Mouse (Mus musculus): ENCODE results near the gene Mdm4. TPM values are rescaled to one million over a fixed set of nuclear protein-coding genes. Genes with fewer than 3 reads are reported as not detected.
"Not testable (repeated sequence)": the region's sequence is repeated elsewhere in the genome, so short reads cannot be mapped to it uniquely, and the experiment has no call there.

Mdm4 gene
- total RNA-seq, 2 experiments from 2014 or later, result 25.3 to 29.9 TPM

GRCm38 (mm10) chr1:133024426-133024825, 5.9 kb downstream of the Mdm4 start:
- DNase-seq, result no peak
- intact Hi-C loops (cut with DNase I), result no loop called here

DNA sequence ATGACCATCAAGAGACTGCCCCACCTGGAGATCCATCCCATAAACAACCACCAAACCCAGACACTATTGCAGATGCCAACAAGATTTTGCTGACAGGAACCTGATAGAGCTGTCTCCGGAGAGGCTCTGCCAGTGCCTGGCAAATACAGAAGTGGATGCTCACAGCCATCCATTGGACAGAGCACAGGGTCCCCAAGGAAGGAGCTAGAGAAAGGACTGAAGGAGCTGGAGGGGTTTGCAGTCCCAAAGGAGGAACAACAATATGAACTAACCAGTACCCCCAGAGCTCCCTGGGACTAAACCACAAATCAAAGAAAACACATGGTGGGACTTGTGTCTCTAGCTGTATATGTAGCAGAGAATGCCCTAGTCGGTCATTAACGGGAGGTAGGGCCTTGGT, 6.6 kb downstream of the Mdm4 start:
- DNase-seq; intact Hi-C loops (cut with DNase I): not testable (repeated sequence)

DNA sequence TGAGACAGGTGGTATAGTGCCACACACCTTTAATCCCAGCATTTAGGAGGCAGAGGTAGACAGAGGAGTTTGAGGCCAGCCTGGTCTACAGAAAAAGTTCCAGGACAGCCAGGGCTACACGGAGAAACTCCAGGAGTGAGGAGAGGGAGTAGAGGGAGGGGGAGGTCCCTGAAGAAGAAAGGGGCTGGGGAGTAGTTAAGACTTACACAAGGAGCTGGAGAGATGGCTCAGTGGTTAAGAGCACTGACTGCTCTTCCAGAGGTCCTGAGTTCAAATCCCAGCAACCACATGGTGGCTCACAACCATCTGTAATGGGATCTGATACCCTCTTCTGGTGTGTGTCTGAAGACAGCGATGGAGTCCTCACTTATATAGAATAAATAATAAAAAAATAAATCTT, 8.4 kb downstream of the Mdm4 start:
- intact Hi-C loops (cut with DNase I); DNase-seq: not testable (repeated sequence)

DNA sequence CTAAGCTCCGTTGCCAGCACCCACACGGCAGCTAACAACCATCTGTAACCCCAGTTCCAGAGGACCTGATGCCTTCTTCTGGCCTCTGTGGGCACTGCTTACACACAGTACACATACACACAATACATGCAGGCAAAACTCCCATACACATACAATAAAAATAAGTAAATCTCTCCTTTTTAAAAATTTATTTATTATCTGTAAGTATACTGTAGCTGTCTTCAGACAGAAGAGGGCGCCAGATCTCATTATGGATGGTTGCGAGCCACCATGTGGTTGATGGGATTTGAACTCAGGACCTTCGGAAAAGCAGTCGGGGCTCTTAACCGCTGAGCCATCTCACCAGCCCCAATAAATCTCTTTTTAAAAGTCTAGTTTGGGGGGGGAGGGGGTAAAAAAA, 9.0 kb downstream of the Mdm4 start:
- intact Hi-C loops (cut with DNase I), result no loop called here
- DNase-seq, result no peak

- no peak for DNase-seq
- intact Hi-C loops (cut with DNase I), result no loop called here
Measured at GRCm38 (mm10) chr1:133020137-133020894, 10.0 kb downstream of the Mdm4 start.

DNA sequence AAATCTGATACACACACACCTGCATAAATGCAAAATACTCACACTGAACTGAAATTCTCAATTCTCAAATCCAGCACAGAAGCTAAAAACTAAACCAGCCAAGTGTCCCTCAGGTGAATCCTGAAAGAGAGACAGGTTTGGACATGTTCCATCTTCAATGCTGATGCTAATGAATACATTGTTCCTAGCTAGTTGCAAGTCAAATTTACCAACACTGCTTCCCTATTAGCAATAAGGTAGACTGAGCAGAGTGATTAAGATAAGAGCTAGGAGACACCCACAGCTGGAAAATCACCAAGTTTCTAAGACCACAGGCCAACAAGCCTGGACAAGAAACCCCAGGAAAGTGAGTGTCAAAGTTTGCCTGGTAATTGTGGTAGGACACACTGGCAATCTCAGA, 11.0 kb downstream of the Mdm4 start:
- intact Hi-C loops (cut with DNase I), result no loop called here
- no peak for DNase-seq

DNA sequence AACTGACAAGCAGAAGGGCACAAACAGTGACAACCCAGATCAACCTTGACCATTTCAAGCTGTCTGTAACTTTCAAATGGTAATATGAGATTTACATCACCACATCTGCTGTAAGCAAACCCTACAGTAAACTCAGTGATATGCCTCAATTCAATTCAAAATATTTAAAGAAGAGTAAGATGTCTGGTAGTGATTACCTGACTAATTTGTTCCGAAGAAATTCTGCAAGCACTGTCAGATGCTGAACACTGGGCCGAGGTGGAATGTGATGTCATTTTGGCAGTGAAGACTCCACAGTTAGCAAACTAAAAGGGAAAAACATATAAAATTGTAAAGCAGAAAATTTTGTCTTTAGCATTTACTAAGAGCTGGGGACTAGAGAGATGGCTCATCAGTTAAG, 11.8 kb downstream of the Mdm4 start:
- intact Hi-C loops (cut with DNase I), result no loop called here
- DNase-seq, result no peak

GRCm38 (mm10) chr1:133016775-133017428, 13.5 kb downstream of the Mdm4 start:
- intact Hi-C loops (cut with DNase I), result no loop called here
- no peak for DNase-seq

DNA sequence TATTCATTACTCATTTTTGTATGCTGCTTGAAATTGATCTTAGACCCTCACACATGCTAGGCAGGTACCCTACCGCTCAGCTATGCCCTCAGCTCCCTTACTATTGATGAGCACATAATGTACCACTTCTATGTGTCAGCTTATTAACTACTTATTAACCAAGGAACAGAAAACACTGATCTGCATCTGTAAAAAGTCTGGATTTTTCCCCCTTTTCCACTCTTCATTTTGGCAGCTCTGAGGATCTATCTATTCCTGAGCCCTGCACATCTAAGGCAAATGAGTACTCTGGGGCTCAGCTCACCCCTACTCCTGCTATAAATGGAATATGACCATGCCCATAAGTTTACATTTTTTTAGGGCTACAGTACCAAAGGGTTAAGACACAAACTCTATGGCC, 16.2 kb downstream of the Mdm4 start:
- DNase-seq, result no peak
- intact Hi-C loops (cut with DNase I), result no loop called here

DNA sequence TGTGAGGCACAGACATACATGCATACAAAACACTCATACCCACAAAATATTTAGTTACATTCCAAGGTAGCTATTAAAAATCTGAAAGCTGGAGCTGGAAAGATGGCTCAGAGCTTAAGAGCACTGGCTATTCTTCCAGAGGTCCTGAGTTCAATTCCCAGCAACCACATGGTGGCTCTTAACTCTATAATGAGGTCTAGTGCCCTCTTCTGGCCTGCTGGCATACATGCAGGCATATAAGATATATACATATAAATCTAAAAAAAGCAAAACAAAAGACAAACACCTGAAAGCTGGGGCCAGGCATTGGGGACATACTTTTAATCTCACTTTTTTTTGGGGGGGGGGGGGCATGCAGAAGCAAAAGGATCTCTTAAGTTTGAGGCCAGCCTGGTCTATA, 17.0 kb downstream of the Mdm4 start:
- no peak for DNase-seq
- intact Hi-C loops (cut with DNase I), result no loop called here

DNA sequence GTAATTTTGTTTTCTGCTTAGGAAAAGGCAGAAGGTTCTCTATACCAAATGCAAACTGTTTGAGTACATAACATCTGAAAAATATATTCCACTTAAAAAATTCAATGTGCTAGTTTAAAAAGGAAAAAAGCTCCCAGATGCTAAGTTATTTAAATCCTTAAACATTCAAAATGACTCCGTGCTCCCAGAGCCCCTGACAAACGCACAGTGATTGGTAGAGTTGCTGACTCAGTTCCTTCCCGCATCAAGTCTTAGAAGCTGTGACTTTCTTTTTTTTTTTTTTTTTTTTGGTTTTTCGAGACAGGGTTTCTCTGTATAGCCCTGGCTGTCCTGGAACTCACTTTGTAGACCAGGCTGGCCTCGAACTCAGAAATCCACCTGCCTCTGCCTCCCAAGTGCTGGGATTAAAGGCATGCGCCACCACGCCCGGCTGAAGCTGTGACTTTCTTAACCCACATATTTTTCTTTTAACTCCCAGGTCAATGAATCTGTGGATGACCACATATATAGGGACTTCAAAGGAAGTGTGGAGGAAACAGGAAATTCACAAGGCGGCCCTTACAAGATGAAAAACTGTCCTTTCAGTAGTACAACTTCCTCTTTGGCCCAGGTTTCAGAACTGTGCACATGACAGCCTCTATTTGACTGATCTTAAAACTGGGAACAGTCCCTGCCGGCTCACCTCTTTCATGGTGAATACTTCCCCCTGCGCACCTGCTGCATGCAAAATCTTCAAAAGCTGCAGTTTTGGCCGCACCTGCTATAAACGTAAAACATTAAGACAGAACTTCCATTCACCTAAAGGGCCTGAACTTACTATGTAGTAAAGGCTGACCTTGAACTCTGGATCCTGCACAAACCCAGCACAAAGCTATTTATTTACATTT, 18.2 kb downstream of the Mdm4 start:
- intact Hi-C loops (cut with DNase I), result no loop called here
- no peak for DNase-seq

DNA sequence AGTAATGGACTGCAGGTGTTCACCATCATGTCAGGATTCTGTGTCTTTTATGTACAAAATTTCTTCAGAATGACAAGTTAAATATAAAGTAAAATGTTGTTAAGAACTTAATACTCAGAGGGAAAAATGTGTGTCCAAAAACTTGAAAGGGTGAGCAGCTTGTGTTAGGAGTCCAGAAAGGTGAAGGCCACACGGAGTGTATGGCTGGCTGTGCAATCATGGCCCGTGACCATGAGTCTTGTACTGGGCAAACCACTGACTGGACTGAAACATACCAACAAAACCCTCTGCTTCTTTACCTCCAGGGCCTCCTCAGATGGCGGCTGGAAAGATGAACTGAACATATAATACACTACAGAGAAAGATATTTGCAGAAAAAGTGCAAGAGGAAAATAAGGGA, 23.8 kb downstream of the Mdm4 start:
- intact Hi-C loops (cut with DNase I), result no loop called here
- DNase-seq, result no peak

- intact Hi-C loops (cut with DNase I), result no loop called here
- no peak for DNase-seq
Measured at GRCm38 (mm10) chr1:133000347-133000746, 30.0 kb downstream of the Mdm4 start.

DNA sequence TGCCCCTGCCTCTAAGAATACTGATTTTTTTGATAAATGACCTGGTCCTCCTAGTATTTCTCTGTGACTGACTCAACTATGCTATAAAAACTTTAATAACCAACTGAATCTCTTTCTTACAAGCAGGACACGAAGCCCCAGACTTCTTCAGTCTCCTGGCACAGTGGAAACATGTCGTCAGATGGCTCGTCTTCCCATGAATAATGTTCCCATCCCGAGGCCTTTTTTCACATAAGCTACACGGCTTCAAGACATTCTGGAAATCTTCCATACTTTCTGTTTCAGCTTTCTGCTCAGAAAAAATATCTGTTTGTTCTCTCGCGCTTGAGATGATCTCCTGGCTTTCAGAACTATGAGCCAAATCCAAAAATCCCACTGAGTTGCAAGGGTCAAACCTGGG, 38.8 kb downstream of the Mdm4 start:
- no peak for DNase-seq
- intact Hi-C loops (cut with DNase I), result no loop called here

GRCm38 (mm10) chr1:132990733-132991132, 39.6 kb downstream of the Mdm4 start:
- no peak for DNase-seq
- intact Hi-C loops (cut with DNase I), result no loop called here

- intact Hi-C loops (cut with DNase I); DNase-seq: not testable (repeated sequence)
Measured at GRCm38 (mm10) chr1:132988556-132989459, 41.6 kb downstream of the Mdm4 start.

DNA sequence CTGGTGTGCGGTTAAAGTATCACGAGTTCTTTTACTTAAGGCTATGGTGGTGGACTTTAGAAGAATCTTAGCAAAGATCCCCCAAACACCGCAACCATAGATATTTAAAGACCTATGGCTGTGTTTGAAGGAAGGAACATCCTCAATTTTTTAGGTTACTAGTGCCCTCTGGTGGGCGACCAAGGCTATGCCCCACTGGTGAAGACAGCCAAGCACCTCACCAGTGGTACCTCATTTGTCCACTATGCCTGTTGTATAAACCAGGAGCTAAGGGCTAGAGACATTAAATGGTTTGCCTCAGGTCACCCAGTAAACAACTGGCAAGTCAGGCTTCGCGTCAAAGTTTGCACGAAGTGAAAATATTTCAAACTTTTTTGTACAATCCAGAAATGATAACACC, 47.6 kb downstream of the Mdm4 start:
- intact Hi-C loops (cut with DNase I), result loop anchor here (1.0 kb wide), 1 partner anchor 224 kb away; no protein-coding TSS in a partner anchor
- peak; percentile 41 to 49 for DNase-seq

DNA sequence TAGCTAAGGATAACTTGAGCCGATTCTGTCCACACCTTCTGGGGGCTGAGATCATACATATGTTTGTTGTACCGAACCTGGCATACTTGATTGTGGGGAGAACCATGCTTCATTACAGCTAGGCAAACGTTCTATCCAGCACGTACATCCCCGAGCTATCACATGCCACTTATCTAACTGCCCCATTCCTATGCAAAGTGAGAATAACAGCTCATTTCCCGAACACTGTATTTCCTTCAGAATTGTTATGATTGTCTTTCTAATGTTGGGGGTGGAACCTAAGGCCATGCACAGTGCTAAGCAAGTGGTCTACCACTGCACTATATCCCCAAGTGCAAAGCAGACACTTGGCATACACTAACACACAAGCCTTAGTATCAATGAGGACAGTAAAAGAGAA, 49.1 kb downstream of the Mdm4 start:
- no peak for DNase-seq
- intact Hi-C loops (cut with DNase I), result no loop called here

DNA sequence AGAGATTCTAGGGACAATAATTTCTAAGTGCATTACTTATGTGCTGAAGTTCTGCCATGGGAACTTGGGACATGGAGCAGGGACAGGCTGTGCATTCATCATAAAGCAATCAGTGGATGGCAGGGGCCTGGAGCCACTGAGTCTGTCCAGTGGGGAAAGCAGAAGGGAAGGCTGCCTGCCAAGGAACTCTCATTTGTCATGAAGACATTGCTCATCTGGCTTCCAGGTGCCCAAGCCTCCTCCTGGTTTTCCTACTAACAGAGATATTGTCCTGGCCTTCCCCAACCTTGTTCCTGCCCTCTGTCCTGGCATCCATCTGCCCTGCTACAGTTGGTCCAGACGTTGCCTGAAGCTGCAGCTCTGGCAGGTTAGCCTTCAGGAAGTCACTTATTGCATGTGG, 53.0 kb downstream of the Mdm4 start:
- no peak for DNase-seq
- intact Hi-C loops (cut with DNase I), result no loop called here

GRCm38 (mm10) chr1:132968659-132969058, 61.7 kb downstream of the Mdm4 start:
- peak; percentile 58 to 72 for DNase-seq
- intact Hi-C loops (cut with DNase I), result loop anchor here (1.0 to 5.0 kb wide), 2 partner anchors 209 to 441 kb away; no protein-coding TSS in a partner anchor

Measured in heart, postnatal 36 days (tissue).